Mouse (Mus musculus) neural tube, embryonic 12.5 days (tissue): Measurements from ENCODE around the gene Ephb4. TPM values are rescaled to one million over a fixed set of nuclear protein-coding genes. Genes with fewer than 3 reads are reported as not detected.

Experiments used
- ATAC-seq: fragments of 200-750 bp; cut with Nextera tagmentation; 2 replicates; pipeline ENCODE4 v1.8.0; 2017; ENCODE audit warnings: low read depth, mild to moderate bottlenecking, moderate TSS enrichment, moderate library complexity; ENCODE audit not compliant: low FRiP score
- H3K27ac ChIP-seq: fragments of 300-500 bp; sonication (generic); 2 replicates; pipeline ENCODE4 v1.5.1; 2016
- H3K27me3 ChIP-seq: fragments of 300-500 bp; sonication (generic); replicated peaks from 2 replicates; pipeline ENCODE4 v1.6.1; 2016; ENCODE audit warnings: mild to moderate bottlenecking
- H3K36me3 ChIP-seq: fragments of 300-500 bp; sonication (generic); 2 replicates; pipeline ENCODE4 v1.6.1; 2016; ENCODE audit warnings: mild to moderate bottlenecking
- H3K4me1 ChIP-seq: fragments of 300-500 bp; sonication (generic); 2 replicates; pipeline ENCODE4 v1.6.1; 2016
- H3K4me2 ChIP-seq: fragments of 300-500 bp; sonication (generic); replicated peaks from 2 replicates; pipeline ENCODE4 v1.6.1; 2016; ENCODE audit warnings: mild to moderate bottlenecking
- H3K4me3 ChIP-seq: fragments of 300-500 bp; sonication (generic); 2 replicates; pipeline ENCODE4 v1.5.1; 2016
- H3K9ac ChIP-seq: fragments of 300-500 bp; sonication (generic); 2 replicates; pipeline ENCODE4 v1.6.1; 2016; ENCODE audit warnings: mild to moderate bottlenecking
- H3K9me3 ChIP-seq: fragments of 300-500 bp; sonication (generic); 2 replicates; pipeline ENCODE4 v1.6.1; 2016; ENCODE audit warnings: mild to moderate bottlenecking
- WGBS: fragments of 180-500 bp; shearing (Covaris S2); methylation state at CpG from one replicate; pipeline ENCODE4 v1.1.7; 2016; 5-methylcytosine and 5-hydroxymethylcytosine counted together
- polyA plus RNA-seq: library from polyadenylated mRNA; unstranded; fragments of >200 nt; fragmentation: Nextera tagmentation; extraction: Ambion mirVana; gene quantifications from 2 replicates; pipeline ENCODE4 v1.2.1, GENCODE M21; 2016

The Ephb4 gene
- polyA plus RNA-seq, 1 experiment from 2014 or later, result 28.1 TPM

GRCm38 (mm10) chr5:137338256-137338655 lies 11.7 kb upstream of the Ephb4 start:
- H3K36me3 ChIP-seq, result no peaks in the 10 kb centered on the region
- H3K9ac ChIP-seq, result peak overlapping the region; percentile 56
- peak overlapping the region; percentile 78 for H3K4me2 ChIP-seq
- ATAC-seq, result peak; percentile 71
- WGBS, result under 1% methylated on average over 19 of the region's 19 CpGs
- no peak overlapping the region for H3K27ac ChIP-seq
- H3K27me3 ChIP-seq, result no peaks in the 10 kb centered on the region
- H3K4me1 ChIP-seq, result peaks cover 17% of the 10 kb centered on the region
- no peaks in the 10 kb centered on the region for H3K9me3 ChIP-seq
- peak overlapping the region; percentile 32 for H3K4me3 ChIP-seq

GRCm38 (mm10) chr5:137338663-137339289 lies 11.1 kb upstream of the Ephb4 start:
- peaks cover 17% of the 10 kb centered on the region for H3K4me1 ChIP-seq
- peak overlapping the region; percentile 78 for H3K4me2 ChIP-seq
- no peaks in the 10 kb centered on the region for H3K27me3 ChIP-seq
- 0 out of 2 replicates have a peak, but pooled peaks cover under 1% of the 10 kb centered on the region for H3K9me3 ChIP-seq
- H3K36me3 ChIP-seq, result no peaks in the 10 kb centered on the region
- 0 out of 2 replicates have a peak, but pooled peaks have one; percentile 14 for ATAC-seq
- peak overlapping the region; percentile 32 for H3K4me3 ChIP-seq
- H3K9ac ChIP-seq, result peak overlapping the region; percentile 56
- WGBS, result 2% methylated on average over 11 of the region's 11 CpGs
- H3K27ac ChIP-seq, result no peak overlapping the region

- WGBS, result 9% methylated on average over 22 of the region's 22 CpGs
- Histone ChIP-seq H3K27me3 (no peaks in the 10 kb centered on the region), H3K9me3 (0 out of 2 replicates have a peak, but pooled peaks cover 3% of the 10 kb centered on the region), H3K4me3 (peak overlapping the region; percentile 32), H3K4me1 (peaks cover 17% of the 10 kb centered on the region), H3K27ac (0 out of 2 replicates have a peak overlapping the region, but pooled peaks have one; percentile 3), H3K9ac (peak overlapping the region; percentile 56), H3K4me2 (peak overlapping the region; percentile 78), H3K36me3 (no peaks in the 10 kb centered on the region)
- peak; percentile 38; the same call in 1 of the 2 replicates for ATAC-seq
These were observed 10.5 kb upstream of the Ephb4 start for GRCm38 (mm10) chr5:137339290-137339979.

GRCm38 (mm10) chr5:137340222-137340621 lies 9.7 kb upstream of the Ephb4 start:
- H3K27me3 ChIP-seq, result no peaks in the 10 kb centered on the region
- WGBS, result 74% methylated on average over 6 of the region's 6 CpGs
- no peak overlapping the region for H3K27ac ChIP-seq
- H3K9ac ChIP-seq, result no peak overlapping the region
- H3K9me3 ChIP-seq, result 0 out of 2 replicates have a peak, but pooled peaks cover 3% of the 10 kb centered on the region
- H3K4me3 ChIP-seq, result no peak overlapping the region
- H3K4me1 ChIP-seq, result peaks cover 17% of the 10 kb centered on the region
- peak overlapping the region; percentile 78 for H3K4me2 ChIP-seq
- no peaks in the 10 kb centered on the region for H3K36me3 ChIP-seq
- no peak for ATAC-seq

GRCm38 (mm10) chr5:137342407-137343012 lies 7.4 kb upstream of the Ephb4 start:
- H3K9me3 ChIP-seq, result 0 out of 2 replicates have a peak, but pooled peaks cover 3% of the 10 kb centered on the region
- H3K27me3 ChIP-seq, result no peaks in the 10 kb centered on the region
- WGBS, result 83% methylated on average over 7 of the region's 7 CpGs
- H3K9ac ChIP-seq, result no peak overlapping the region
- no peak overlapping the region for H3K4me3 ChIP-seq
- H3K36me3 ChIP-seq, result no peaks in the 10 kb centered on the region
- ATAC-seq, result no peak
- H3K4me1 ChIP-seq, result peaks cover 21% of the 10 kb centered on the region
- H3K4me2 ChIP-seq, result no peak overlapping the region
- no peak overlapping the region for H3K27ac ChIP-seq

- H3K36me3 ChIP-seq, result no peaks in the 10 kb centered on the region
- 96% methylated on average over 5 of the region's 5 CpGs for WGBS
- peaks cover 25% of the 10 kb centered on the region for H3K4me1 ChIP-seq
- H3K4me3 ChIP-seq, result no peak overlapping the region
- no peaks in the 10 kb centered on the region for H3K27me3 ChIP-seq
- ATAC-seq, result no peak
- 0 out of 2 replicates have a peak, but pooled peaks cover 3% of the 10 kb centered on the region for H3K9me3 ChIP-seq
- H3K4me2 ChIP-seq, result no peak overlapping the region
- no peak overlapping the region for H3K27ac ChIP-seq
- no peak overlapping the region for H3K9ac ChIP-seq
These were observed 6.5 kb upstream of the Ephb4 start for GRCm38 (mm10) chr5:137343412-137343811.

GRCm38 (mm10) chr5:137343869-137344268 lies 6.0 kb upstream of the Ephb4 start:
- Histone ChIP-seq H3K9ac (no peak overlapping the region), H3K4me1 (peaks cover 26% of the 10 kb centered on the region), H3K4me2 (no peak overlapping the region), H3K27me3 (no peaks in the 10 kb centered on the region), H3K27ac (no peak overlapping the region), H3K36me3 (no peaks in the 10 kb centered on the region), H3K4me3 (no peak overlapping the region), H3K9me3 (0 out of 2 replicates have a peak, but pooled peaks cover 3% of the 10 kb centered on the region)
- ATAC-seq, result no peak

- Histone ChIP-seq H3K4me2 (no peak overlapping the region), H3K9me3 (0 out of 2 replicates have a peak, but pooled peaks cover 3% of the 10 kb centered on the region), H3K4me1 (peaks cover 34% of the 10 kb centered on the region), H3K27ac (no peak overlapping the region), H3K9ac (no peak overlapping the region), H3K4me3 (no peak overlapping the region), H3K27me3 (no peaks in the 10 kb centered on the region; the same call in 1 of the 2 replicates), H3K36me3 (no peaks in the 10 kb centered on the region)
- 22% methylated on average over 9 of the region's 9 CpGs for WGBS
- ATAC-seq, result no peak
These were observed 4.1 kb upstream of the Ephb4 start for GRCm38 (mm10) chr5:137345821-137346220.

- no peak for ATAC-seq
- WGBS, result 100% methylated on average over 1 of the region's 1 CpGs
- Histone ChIP-seq H3K36me3 (no peaks in the 10 kb centered on the region), H3K4me2 (no peak overlapping the region), H3K4me1 (peaks cover 40% of the 10 kb centered on the region), H3K27ac (no peak overlapping the region), H3K9me3 (0 out of 2 replicates have a peak, but pooled peaks cover 3% of the 10 kb centered on the region), H3K9ac (no peak overlapping the region), H3K27me3 (no peaks in the 10 kb centered on the region; the same call in 1 of the 2 replicates), H3K4me3 (no peak overlapping the region)
These were observed 3.5 kb upstream of the Ephb4 start for GRCm38 (mm10) chr5:137346388-137346787.

- WGBS, result 85% methylated on average over 4 of the region's 4 CpGs
- H3K27me3 ChIP-seq, result no peaks in the 10 kb centered on the region; the same call in 1 of the 2 replicates
- no peak for ATAC-seq
- H3K4me1 ChIP-seq, result peaks cover 46% of the 10 kb centered on the region
- no peak overlapping the region for H3K4me3 ChIP-seq
- H3K9ac ChIP-seq, result no peak overlapping the region
- no peak overlapping the region for H3K4me2 ChIP-seq
- no peaks in the 10 kb centered on the region for H3K36me3 ChIP-seq
- H3K27ac ChIP-seq, result no peak overlapping the region
- H3K9me3 ChIP-seq, result 0 out of 2 replicates have a peak, but pooled peaks cover 3% of the 10 kb centered on the region
These were observed 2.9 kb upstream of the Ephb4 start for GRCm38 (mm10) chr5:137346983-137347382.

GRCm38 (mm10) chr5:137347856-137348255 lies 2.1 kb upstream of the Ephb4 start:
- no peaks in the 10 kb centered on the region for H3K36me3 ChIP-seq
- no peaks in the 10 kb centered on the region; the same call in 1 of the 2 replicates for H3K27me3 ChIP-seq
- H3K4me1 ChIP-seq, result peaks cover 55% of the 10 kb centered on the region
- WGBS, result 16% methylated on average over 7 of the region's 7 CpGs
- peak overlapping the region; percentile 91 for H3K4me2 ChIP-seq
- H3K4me3 ChIP-seq, result 0 out of 2 replicates have a peak overlapping the region, but pooled peaks have one; percentile 73
- H3K9ac ChIP-seq, result no peak overlapping the region
- 0 out of 2 replicates have a peak, but pooled peaks cover 3% of the 10 kb centered on the region for H3K9me3 ChIP-seq
- no peak for ATAC-seq
- no peak overlapping the region for H3K27ac ChIP-seq
